Mouse (Mus musculus) liver, embryonic 16.5 days (tissue): Measurements from ENCODE around the gene Emc7. TPM values are rescaled to one million over a fixed set of nuclear protein-coding genes. Genes with fewer than 3 reads are reported as not detected.

ENCODE experiments used
- polyA plus RNA-seq: library from polyadenylated mRNA; unstranded; fragments of >200 nt; fragmentation: Nextera tagmentation; extraction: Ambion mirVana; gene quantifications from 2 replicates; pipeline ENCODE4 v1.2.1, GENCODE M21; 2015

Gene Emc7
- polyA plus RNA-seq, 1 experiment from 2014 or later: 12.9 TPM

Other genes with a start within 250 kb of the Emc7 start
- 1.5 and 2.2 TPM in 2 replicates for gene Lpcat4, start 215.5 kb upstream of the Emc7 start, polyA plus RNA-seq
- not detected in 2 replicates for gene Nutm1, start 195.7 kb upstream of the Emc7 start, polyA plus RNA-seq
- gene Nop10, start 193.1 kb upstream of the Emc7 start, polyA plus RNA-seq: 102 and 116 TPM in 2 replicates
- gene Slc12a6, start 189.2 kb upstream of the Emc7 start, polyA plus RNA-seq: 4.4 and 5.3 TPM in 2 replicates
- not detected in 2 replicates for gene Gm21985, start 188.7 kb upstream of the Emc7 start, polyA plus RNA-seq
- 40.0 and 40.7 TPM in 2 replicates for gene Emc4, start 87.0 kb upstream of the Emc7 start, polyA plus RNA-seq
- 14.4 and 17.1 TPM in 2 replicates for gene Katnbl1, start 75.8 kb upstream of the Emc7 start, polyA plus RNA-seq
- not detected in 2 replicates for gene Chrm5, start 25.8 kb downstream of the Emc7 start, polyA plus RNA-seq
- gene Aven, start 38.0 kb downstream of the Emc7 start, polyA plus RNA-seq: 3.4 and 3.7 TPM in 2 replicates